Comparison of ENCODE assay signal across 8 mouse cellular contexts in genomic region chr19:37563763-37564162, GRCm38 (mm10). TPM values are rescaled to one million over a fixed set of nuclear protein-coding genes. Genes with fewer than 3 reads are reported as not detected.
A peak's percentile ranks its signal among the peaks of the same experiment; 100 is the strongest.
DNase-seq lines count a peak whose midpoint lies in the region; ATAC-seq and TF ChIP-seq lines count a peak whose summit lies in the region.

No protein-coding gene starts in this region.

- TF ChIP-seq EP300 in heart, postnatal 0 days (IDR thresholded peaks at IDR 0.05; ENCODE audit: low read depth), result no peak

- H3K36me3 ChIP-seq in megakaryocyte, embryonic 14.5 days (replicated peaks; ENCODE audit: low read length), result peaks cover 40% of the 10 kb centered on the region
- no peaks in the 10 kb centered on the region for H3K36me3 ChIP-seq in heart, postnatal 0 days (replicated peaks; ENCODE audit: control insufficient read depth, insufficient read depth, low read length)

- WGBS in heart, postnatal 0 days, result 26% methylated on average over 4 of the region's 4 CpGs

- H3K27me3 ChIP-seq in megakaryocyte, embryonic 14.5 days (replicated peaks), result no peaks in the 10 kb centered on the region
- no peaks in the 10 kb centered on the region for H3K27me3 ChIP-seq in heart, postnatal 0 days (ENCODE audit: control insufficient read depth, insufficient read depth, low read length)

- H3K27ac ChIP-seq in heart, postnatal 0 days (ENCODE audit: low read depth), result no peak overlapping the region

- H3K4me2 ChIP-seq in heart, postnatal 0 days (ENCODE audit: low read depth, low read length), result no peak overlapping the region

- peak overlapping the region; percentile 83 for H3K4me3 ChIP-seq in megakaryocyte, embryonic 14.5 days (replicated peaks)
- no peak overlapping the region for H3K4me3 ChIP-seq in heart, postnatal 0 days (ENCODE audit: low read depth, low read length)

- ATAC-seq in frontal cortex, adult (ENCODE audit: low TSS enrichment), result 0 out of 2 replicates have a peak, but pooled peaks have one; percentile 47
- ATAC-seq in megakaryocyte, adult 5-6 weeks (ENCODE audit: poor library complexity, severe bottlenecking), result no peak
- ATAC-seq in heart, postnatal 0 days (ENCODE audit: insufficient read depth, low read depth), result no peak
- ATAC-seq in monocyte, adult 5-6 weeks (replicated peaks; ENCODE audit: insufficient number of reproducible peaks, low FRiP score, low TSS enrichment, poor library complexity, severe bottlenecking), result no peak

- H3K4me1 ChIP-seq in megakaryocyte, embryonic 14.5 days, result peaks cover 90% of the 10 kb centered on the region
- H3K4me1 ChIP-seq in heart, postnatal 0 days (ENCODE audit: control insufficient read depth, insufficient read depth), result peaks cover 6% of the 10 kb centered on the region; the same call in 1 of the 2 replicates

- DNase-seq in frontal cortex, postnatal 10 days (ENCODE audit: low spot score in 2 of 2), result no peak
- DNase-seq in T-cell, adult 2 months (ENCODE audit: low spot score), result peak; percentile 42
- DNase-seq in heart, postnatal 0 days (ENCODE audit: low spot score), result no peak
- DNase-seq in retina, adult 2 months (ENCODE audit: low read depth, low spot score), result peak; percentile 33

- peak; percentile 71 for TF ChIP-seq CTCF in heart, postnatal 0 days (IDR thresholded peaks at IDR 0.05; ENCODE audit: low read depth)

- H3K9ac ChIP-seq in heart, postnatal 0 days (replicated peaks; ENCODE audit: low read depth, low read length), result no peak overlapping the region

- no peaks in the 10 kb centered on the region for H3K9me3 ChIP-seq in megakaryocyte, embryonic 14.5 days
- no peaks in the 10 kb centered on the region for H3K9me3 ChIP-seq in heart, postnatal 0 days (replicated peaks; ENCODE audit: control insufficient read depth, low read length)

RNA-seq across cellular contexts. Expression of gene Exoc6, which starts 13.5 kb away (rescaled TPM):
- 6.6 and 14.1 TPM in 2 replicates for polyA plus RNA-seq in megakaryocyte, embryonic 14.5 days (2012; ENCODE audit: insufficient read depth, low replicate concordance)
- total RNA-seq in megakaryocyte, adult 5-6 weeks (2015), result 67.1 and 69.4 TPM in 2 replicates
- total RNA-seq in megakaryocyte, adult 5-6 weeks (2017), result 96.3 and 108 TPM in 2 replicates
- total RNA-seq in heart, postnatal 0 days (2014; rRNA removed; ENCODE audit: low replicate concordance), result 19.9 and 24.2 TPM in 2 replicates
- 18.2 and 20.8 TPM in 2 replicates for polyA plus RNA-seq in heart, postnatal 0 days (2015; fragmentation: Nextera tagmentation; extraction: Ambion mirVana)
- total RNA-seq in monocyte, adult 5-6 weeks (2017), result 70.9 to 85.0 TPM (median 76.3 TPM) in 3 replicates

Comparison
In these comparisons a context has a peak if more than half of its experiments do, and no peak if none do; other contexts are left out.
1. DNase-seq: peak in T-cell, adult 2 months (single experiment) and retina, adult 2 months (single experiment); none in frontal cortex, postnatal 10 days (0 of 2) and heart, postnatal 0 days (single experiment).